Mouse (Mus musculus): ENCODE results near the gene Kat2a. TPM values are rescaled to one million over a fixed set of nuclear protein-coding genes. Genes with fewer than 3 reads are reported as not detected.

The Kat2a gene
- polyA plus RNA-seq, 1 experiment = 56.4 TPM

GRCm38 (mm10) chr11:100741348-100741747 is 29.1 kb upstream of the Kat2a start:
- TF ChIP-seq POLR2A (IDR thresholded peaks at IDR 0.05; ENCODE audit: borderline replicate concordance, insufficient read depth, low read length) = no peak
- no peak for TF ChIP-seq CTCF (IDR thresholded peaks at IDR 0.05; ENCODE audit: borderline replicate concordance, insufficient read depth, low read depth, low read length)
- 21% methylated on average over 6 of the region's 6 CpGs for WGBS

GRCm38 (mm10) chr11:100738749-100739148 is 26.5 kb upstream of the Kat2a start:
- H3K27me3 ChIP-seq (ENCODE audit: control insufficient read depth, insufficient read depth, low read length) = no peaks in the 10 kb centered on the region
- H3K4me3 ChIP-seq (replicated peaks; ENCODE audit: insufficient read depth, low read depth, low read length) = peak overlapping the region; percentile 35
- no peak for TF ChIP-seq CTCF (IDR thresholded peaks at IDR 0.05; ENCODE audit: borderline replicate concordance, insufficient read depth, low read depth, low read length)
- no peak for TF ChIP-seq POLR2A (IDR thresholded peaks at IDR 0.05; ENCODE audit: borderline replicate concordance, insufficient read depth, low read length)
- 7% methylated on average over 5 of the region's 5 CpGs for WGBS
- DNase-seq = peak in 1 of 2 experiments; percentile 37
- H3K4me1 ChIP-seq (ENCODE audit: control insufficient read depth, insufficient read depth, low read length) = peaks cover 7% of the 10 kb centered on the region
- H3K27ac ChIP-seq (ENCODE audit: insufficient read depth, low read length) = no peak overlapping the region

More at GRCm38 (mm10) chr11:100741348-100741747, 29.1 kb upstream of the Kat2a start:
- Histone ChIP-seq H3K4me3 (replicated peaks; ENCODE audit: insufficient read depth, low read depth, low read length) (no peak overlapping the region), H3K27me3 (ENCODE audit: control insufficient read depth, insufficient read depth, low read length) (no peaks in the 10 kb centered on the region), H3K4me1 (ENCODE audit: control insufficient read depth, insufficient read depth, low read length) (peaks cover 10% of the 10 kb centered on the region; the same call in 1 of the 2 replicates), H3K27ac (ENCODE audit: insufficient read depth, low read length) (no peak overlapping the region)
- no peak for DNase-seq

GRCm38 (mm10) chr11:100738066-100738604 is 25.9 kb upstream of the Kat2a start, which contains the start of gene Rab5c:
TSS of gene Rab5c (minus strand) at chr11:100738215.
- TF ChIP-seq POLR2A (IDR thresholded peaks at IDR 0.05; ENCODE audit: borderline replicate concordance, insufficient read depth, low read length) (peak; percentile 86), CTCF (IDR thresholded peaks at IDR 0.05; ENCODE audit: borderline replicate concordance, insufficient read depth, low read depth, low read length) (no peak)
- Histone ChIP-seq H3K27me3 (ENCODE audit: control insufficient read depth, insufficient read depth, low read length) (no peaks in the 10 kb centered on the region), H3K27ac (ENCODE audit: insufficient read depth, low read length) (peak within 1 kb of the TSS; percentile 58), H3K4me1 (ENCODE audit: control insufficient read depth, insufficient read depth, low read length) (peaks cover 7% of the 10 kb centered on the region), H3K4me3 (replicated peaks; ENCODE audit: insufficient read depth, low read depth, low read length) (peak within 1 kb of the TSS; percentile 86)
- WGBS = under 1% methylated on average over 39 of the region's 39 CpGs
- DNase-seq = peak; percentile 98 to 100

- peak overlapping the region; percentile 86 for H3K4me3 ChIP-seq (replicated peaks; ENCODE audit: insufficient read depth, low read depth, low read length)
- no peak overlapping the region for H3K27ac ChIP-seq (ENCODE audit: insufficient read depth, low read length)
- no peaks in the 10 kb centered on the region for H3K27me3 ChIP-seq (ENCODE audit: control insufficient read depth, insufficient read depth, low read length)
- DNase-seq = no peak
- peaks cover 7% of the 10 kb centered on the region for H3K4me1 ChIP-seq (ENCODE audit: control insufficient read depth, insufficient read depth, low read length)
- WGBS = 1% methylated on average over 13 of the region's 13 CpGs
- TF ChIP-seq POLR2A (IDR thresholded peaks at IDR 0.05; ENCODE audit: borderline replicate concordance, insufficient read depth, low read length) = no peak
Observed at GRCm38 (mm10) chr11:100737105-100737733, 25.0 kb upstream of the Kat2a start.

GRCm38 (mm10) chr11:100736746-100737080 is 24.4 kb upstream of the Kat2a start:
- TF ChIP-seq POLR2A (IDR thresholded peaks at IDR 0.05; ENCODE audit: borderline replicate concordance, insufficient read depth, low read length) = no peak
- TF ChIP-seq CTCF (IDR thresholded peaks at IDR 0.05; ENCODE audit: borderline replicate concordance, insufficient read depth, low read depth, low read length) = no peak
- Histone ChIP-seq H3K4me3 (replicated peaks; ENCODE audit: insufficient read depth, low read depth, low read length) (peak overlapping the region; percentile 86), H3K4me1 (ENCODE audit: control insufficient read depth, insufficient read depth, low read length) (peaks cover 7% of the 10 kb centered on the region), H3K27ac (ENCODE audit: insufficient read depth, low read length) (no peak overlapping the region), H3K27me3 (ENCODE audit: control insufficient read depth, insufficient read depth, low read length) (no peaks in the 10 kb centered on the region)
- 75% methylated on average over 4 of the region's 4 CpGs for WGBS
- no peak for DNase-seq

- Histone ChIP-seq H3K4me3 (replicated peaks; ENCODE audit: insufficient read depth, low read depth, low read length) (no peak overlapping the region), H3K27ac (ENCODE audit: insufficient read depth, low read length) (no peak overlapping the region), H3K27me3 (ENCODE audit: control insufficient read depth, insufficient read depth, low read length) (no peaks in the 10 kb centered on the region), H3K4me1 (ENCODE audit: control insufficient read depth, insufficient read depth, low read length) (peaks cover 7% of the 10 kb centered on the region)
- TF ChIP-seq POLR2A (IDR thresholded peaks at IDR 0.05; ENCODE audit: borderline replicate concordance, insufficient read depth, low read length) (no peak), CTCF (IDR thresholded peaks at IDR 0.05; ENCODE audit: borderline replicate concordance, insufficient read depth, low read depth, low read length) (no peak)
- 74% methylated on average over 14 of the region's 14 CpGs for WGBS
- no peak for DNase-seq
Observed at GRCm38 (mm10) chr11:100735954-100736745, 23.9 kb upstream of the Kat2a start.

GRCm38 (mm10) chr11:100735134-100735865 is 23.0 kb upstream of the Kat2a start:
- Histone ChIP-seq H3K27me3 (ENCODE audit: control insufficient read depth, insufficient read depth, low read length) (no peaks in the 10 kb centered on the region), H3K4me3 (replicated peaks; ENCODE audit: insufficient read depth, low read depth, low read length) (no peak overlapping the region), H3K27ac (ENCODE audit: insufficient read depth, low read length) (no peak overlapping the region), H3K4me1 (ENCODE audit: control insufficient read depth, insufficient read depth, low read length) (peaks cover 7% of the 10 kb centered on the region)
- no peak for DNase-seq
- 87% methylated on average over 9 of the region's 9 CpGs for WGBS
- no peak for TF ChIP-seq CTCF (IDR thresholded peaks at IDR 0.05; ENCODE audit: borderline replicate concordance, insufficient read depth, low read depth, low read length)
- TF ChIP-seq POLR2A (IDR thresholded peaks at IDR 0.05; ENCODE audit: borderline replicate concordance, insufficient read depth, low read length) = no peak

All from cerebellum, adult 2 months (tissue).